Mouse (Mus musculus): ENCODE results near the gene Smco3. TPM values are rescaled to one million over a fixed set of nuclear protein-coding genes. Genes with fewer than 3 reads are reported as not detected.
A peak's percentile ranks its signal among the peaks of the same experiment; 100 is the strongest.

The Smco3 gene
- polyA plus RNA-seq, 1 experiment: not detected

- TF ChIP-seq POLR2A (IDR thresholded peaks at IDR 0.05; ENCODE audit: low read depth, low read length) (no peak), CTCF (IDR thresholded peaks at IDR 0.05; ENCODE audit: extremely low read depth, insufficient read depth, insufficient read length, insufficient replicate concordance) (no peak)
- no peak for DNase-seq (ENCODE audit: low read depth in 1 of 2, low spot score in 2 of 2)
- Histone ChIP-seq H3K36me3 (ENCODE audit: control insufficient read depth, insufficient read depth, low read length) (peaks cover 11% of the 10 kb centered on the region), H3K4me3 (ENCODE audit: extremely low read depth, insufficient read depth, insufficient read length) (no peak overlapping the region), H3K27me3 (ENCODE audit: control insufficient read depth, insufficient read depth, low read length) (no peaks in the 10 kb centered on the region), H3K27ac (ENCODE audit: insufficient read depth, low read length) (no peak overlapping the region), H3K4me1 (ENCODE audit: control insufficient read depth, insufficient read depth, insufficient read length) (no peaks in the 10 kb centered on the region; the same call in 1 of the 2 replicates)
- WGBS: 38% methylated on average over 4 of the region's 4 CpGs
Observed at GRCm38 (mm10) chr6:136828681-136829080, 6.6 kb downstream of the Smco3 start.

GRCm38 (mm10) chr6:136827881-136828561, 7.2 kb downstream of the Smco3 start, which contains the start of gene Wbp11:
Gene Wbp11 (minus strand): TSS chr6:136828233.
- Histone ChIP-seq H3K4me3 (ENCODE audit: extremely low read depth, insufficient read depth, insufficient read length) (peak within 1 kb of the TSS; percentile 86), H3K4me1 (ENCODE audit: control insufficient read depth, insufficient read depth, insufficient read length) (no peaks in the 10 kb centered on the region; the same call in 1 of the 2 replicates), H3K27ac (ENCODE audit: insufficient read depth, low read length) (peak within 1 kb of the TSS; percentile 69), H3K27me3 (ENCODE audit: control insufficient read depth, insufficient read depth, low read length) (no peaks in the 10 kb centered on the region), H3K36me3 (ENCODE audit: control insufficient read depth, insufficient read depth, low read length) (peaks cover 13% of the 10 kb centered on the region)
- under 1% methylated on average over 45 of the region's 45 CpGs for WGBS
- TF ChIP-seq POLR2A (IDR thresholded peaks at IDR 0.05; ENCODE audit: low read depth, low read length): peak; percentile 64
- no peak for TF ChIP-seq CTCF (IDR thresholded peaks at IDR 0.05; ENCODE audit: extremely low read depth, insufficient read depth, insufficient read length, insufficient replicate concordance)
- peak; percentile 91 to 98 for DNase-seq (ENCODE audit: low read depth in 1 of 2, low spot score in 2 of 2)

DNA sequence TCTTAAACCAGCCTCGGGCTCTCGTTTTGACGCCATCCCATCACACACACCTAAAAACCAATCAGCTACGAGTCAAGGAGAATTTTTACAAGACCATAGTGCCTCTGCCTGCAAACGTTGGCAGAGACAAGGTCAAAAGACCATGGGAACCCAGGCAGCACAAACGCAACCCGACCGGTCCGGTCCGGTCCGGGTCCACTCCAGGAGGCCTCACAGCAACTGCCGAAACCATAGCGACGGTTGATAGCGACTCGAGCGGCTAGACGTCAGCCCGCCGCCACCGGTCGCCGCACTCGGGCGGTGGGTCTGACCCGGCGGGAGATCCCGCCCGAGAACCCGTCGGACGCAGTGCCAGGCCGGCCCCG, 7.8 kb downstream of the Smco3 start, which contains the start of gene BC049715:
BC049715 (plus strand) TSS at position 111 of the 365 bp plus-strand sequence.
- WGBS: under 1% methylated on average over 34 of the region's 34 CpGs

GRCm38 (mm10) chr6:136827116-136827515, 8.1 kb downstream of the Smco3 start:
- H3K36me3 ChIP-seq (ENCODE audit: control insufficient read depth, insufficient read depth, low read length): peaks cover 21% of the 10 kb centered on the region
- H3K4me1 ChIP-seq (ENCODE audit: control insufficient read depth, insufficient read depth, insufficient read length): no peaks in the 10 kb centered on the region; the same call in 1 of the 2 replicates
- DNase-seq (ENCODE audit: low read depth in 1 of 2, low spot score in 2 of 2): no peak
- no peaks in the 10 kb centered on the region for H3K27me3 ChIP-seq (ENCODE audit: control insufficient read depth, insufficient read depth, low read length)
- H3K4me3 ChIP-seq (ENCODE audit: extremely low read depth, insufficient read depth, insufficient read length): peak overlapping the region; percentile 86
- WGBS: 5% methylated on average over 7 of the region's 7 CpGs
- TF ChIP-seq CTCF (IDR thresholded peaks at IDR 0.05; ENCODE audit: extremely low read depth, insufficient read depth, insufficient read length, insufficient replicate concordance) (no peak), POLR2A (IDR thresholded peaks at IDR 0.05; ENCODE audit: low read depth, low read length) (no peak)
- H3K27ac ChIP-seq (ENCODE audit: insufficient read depth, low read length): no peak overlapping the region

More for the DNA sequence above, 7.8 kb downstream of the Smco3 start, which contains the start of gene BC049715:
- Histone ChIP-seq H3K27ac (ENCODE audit: insufficient read depth, low read length) (peak within 1 kb of the TSS; percentile 69), H3K4me3 (ENCODE audit: extremely low read depth, insufficient read depth, insufficient read length) (peak within 1 kb of the TSS; percentile 86), H3K4me1 (ENCODE audit: control insufficient read depth, insufficient read depth, insufficient read length) (no peaks in the 10 kb centered on the region; the same call in 1 of the 2 replicates), H3K36me3 (ENCODE audit: control insufficient read depth, insufficient read depth, low read length) (peaks cover 18% of the 10 kb centered on the region), H3K27me3 (ENCODE audit: control insufficient read depth, insufficient read depth, low read length) (no peaks in the 10 kb centered on the region)
- DNase-seq (ENCODE audit: low read depth in 1 of 2, low spot score in 2 of 2): no peak
- TF ChIP-seq CTCF (IDR thresholded peaks at IDR 0.05; ENCODE audit: extremely low read depth, insufficient read depth, insufficient read length, insufficient replicate concordance): no peak
- TF ChIP-seq POLR2A (IDR thresholded peaks at IDR 0.05; ENCODE audit: low read depth, low read length): no peak

GRCm38 (mm10) chr6:136824987-136825386, 10.3 kb downstream of the Smco3 start:
- H3K27ac ChIP-seq (ENCODE audit: insufficient read depth, low read length): no peak overlapping the region
- WGBS: 91% methylated on average over 8 of the region's 8 CpGs

DNA sequence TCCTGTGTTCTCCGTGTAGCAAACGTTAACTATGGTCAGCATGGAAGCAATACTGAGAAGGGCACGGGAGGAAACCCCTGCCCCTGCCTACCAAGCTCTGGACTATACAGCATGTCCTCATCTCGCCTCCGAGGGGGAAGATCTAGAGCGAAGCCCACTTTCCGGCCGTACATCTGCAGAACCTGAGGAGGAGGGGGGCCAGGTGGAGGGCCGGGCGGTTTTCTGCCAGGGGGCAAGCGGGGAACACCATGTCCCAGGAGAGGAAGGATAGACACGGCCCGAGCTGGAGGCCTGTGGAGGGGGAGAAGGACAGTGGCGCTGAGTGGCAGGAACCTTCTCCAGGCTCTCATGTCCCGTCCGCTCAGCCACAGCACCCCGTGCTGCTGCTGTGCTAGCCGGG, 14.2 kb downstream of the Smco3 start:
- H3K27me3 ChIP-seq (ENCODE audit: control insufficient read depth, insufficient read depth, low read length): no peaks in the 10 kb centered on the region
- WGBS: 96% methylated on average over 18 of the region's 18 CpGs
- peaks cover 64% of the 10 kb centered on the region for H3K36me3 ChIP-seq (ENCODE audit: control insufficient read depth, insufficient read depth, low read length)
- H3K4me3 ChIP-seq (ENCODE audit: extremely low read depth, insufficient read depth, insufficient read length): no peak overlapping the region
- no peak overlapping the region for H3K27ac ChIP-seq (ENCODE audit: insufficient read depth, low read length)
- no peaks in the 10 kb centered on the region for H3K4me1 ChIP-seq (ENCODE audit: control insufficient read depth, insufficient read depth, insufficient read length)
- DNase-seq (ENCODE audit: low read depth in 1 of 2, low spot score in 2 of 2): no peak
- TF ChIP-seq CTCF (IDR thresholded peaks at IDR 0.05; ENCODE audit: extremely low read depth, insufficient read depth, insufficient read length, insufficient replicate concordance): no peak
- no peak for TF ChIP-seq POLR2A (IDR thresholded peaks at IDR 0.05; ENCODE audit: low read depth, low read length)

More at GRCm38 (mm10) chr6:136824987-136825386, 10.3 kb downstream of the Smco3 start:
- DNase-seq (ENCODE audit: low read depth in 1 of 2, low spot score in 2 of 2): no peak
- Histone ChIP-seq H3K4me3 (ENCODE audit: extremely low read depth, insufficient read depth, insufficient read length) (no peak overlapping the region), H3K4me1 (ENCODE audit: control insufficient read depth, insufficient read depth, insufficient read length) (no peaks in the 10 kb centered on the region; the same call in 1 of the 2 replicates), H3K27me3 (ENCODE audit: control insufficient read depth, insufficient read depth, low read length) (no peaks in the 10 kb centered on the region), H3K36me3 (ENCODE audit: control insufficient read depth, insufficient read depth, low read length) (peaks cover 41% of the 10 kb centered on the region)
- no peak for TF ChIP-seq CTCF (IDR thresholded peaks at IDR 0.05; ENCODE audit: extremely low read depth, insufficient read depth, insufficient read length, insufficient replicate concordance)
- TF ChIP-seq POLR2A (IDR thresholded peaks at IDR 0.05; ENCODE audit: low read depth, low read length): no peak

DNA sequence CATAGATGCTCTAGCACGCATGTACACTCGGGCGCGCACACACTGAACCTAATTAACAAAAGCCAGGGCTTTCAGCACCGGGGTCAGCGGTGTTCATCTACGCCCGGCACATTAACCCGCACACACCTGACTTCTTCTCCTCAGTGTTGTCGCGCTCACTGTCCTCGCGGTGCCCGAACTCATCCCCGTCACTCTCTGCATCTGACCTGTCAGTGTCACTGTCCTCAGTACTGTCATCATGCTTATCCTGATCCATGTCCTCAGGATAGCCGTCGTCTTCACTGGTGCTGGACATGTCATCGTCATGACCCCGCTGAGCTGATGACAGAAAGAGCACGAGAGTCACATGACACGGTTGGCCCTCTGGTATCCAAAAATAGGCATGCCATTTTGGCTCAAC, 14.9 kb downstream of the Smco3 start:
- Histone ChIP-seq H3K36me3 (ENCODE audit: control insufficient read depth, insufficient read depth, low read length) (peaks cover 70% of the 10 kb centered on the region), H3K27ac (ENCODE audit: insufficient read depth, low read length) (no peak overlapping the region), H3K27me3 (ENCODE audit: control insufficient read depth, insufficient read depth, low read length) (no peaks in the 10 kb centered on the region), H3K4me3 (ENCODE audit: extremely low read depth, insufficient read depth, insufficient read length) (no peak overlapping the region), H3K4me1 (ENCODE audit: control insufficient read depth, insufficient read depth, insufficient read length) (no peaks in the 10 kb centered on the region)
- no peak for DNase-seq (ENCODE audit: low read depth in 1 of 2, low spot score in 2 of 2)
- 97% methylated on average over 21 of the region's 21 CpGs for WGBS
- TF ChIP-seq POLR2A (IDR thresholded peaks at IDR 0.05; ENCODE audit: low read depth, low read length): no peak
- TF ChIP-seq CTCF (IDR thresholded peaks at IDR 0.05; ENCODE audit: extremely low read depth, insufficient read depth, insufficient read length, insufficient replicate concordance): no peak

All from spleen, adult 2 months (tissue).